Mouse (Mus musculus) megakaryocyte, embryonic 14.5 days (primary cell): ENCODE data around the gene Nlgn1.

ENCODE experiments used
- FLI1 ChIP-seq: IDR thresholded peaks from 2 replicates; pipeline ENCODE4 v1.6.1; 2012; ENCODE audit warnings: low read length, inconsistent platforms, mixed read lengths
- GATA1 ChIP-seq: IDR thresholded peaks from 3 replicates; pipeline ENCODE4 v1.6.1; 2012; ENCODE audit warnings: mixed read lengths, low read length, inconsistent platforms, borderline replicate concordance

- no peak for TF ChIP-seq FLI1
- TF ChIP-seq GATA1 = no peak
These were observed 368.0 kb downstream of the Nlgn1 start for GRCm38 (mm10) chr3:25964237-25964636.
